Mouse (Mus musculus) MEL (cell line): ENCODE measurements around the gene Cc2d2b.

Experiments used
- CTCF ChIP-seq, 3 experiments: IDR thresholded peaks in 2 of 3; conservative IDR thresholded peaks in 1 of 3; 2 replicates each; pipeline ENCODE4 v1.5.1; 2011 to 2012; ENCODE audit warnings: low read length in 3 of 3, low read depth in 2 of 3, mild to moderate bottlenecking in 2 of 3, improper control_type of control experiment in 1 of 3, inconsistent platforms in 1 of 3, mixed read lengths in 1 of 3, moderate library complexity in 1 of 3; ENCODE audit not compliant: control insufficient read depth in 1 of 3, insufficient read depth in 1 of 3, poor library complexity in 1 of 3, severe bottlenecking in 1 of 3
- GATA1 ChIP-seq: IDR thresholded peaks from 2 replicates; pipeline ENCODE4 v1.6.1; 2011; ENCODE audit warnings: low read depth, low read length, improper control_type of control experiment
- MXI1 ChIP-seq: IDR thresholded peaks from 2 replicates; pipeline ENCODE4 v1.6.1; 2011; ENCODE audit warnings: mild to moderate bottlenecking, low read depth, low read length, improper control_type of control experiment
- SMC3 ChIP-seq: IDR thresholded peaks from 2 replicates; pipeline ENCODE4 v1.6.1; 2011; ENCODE audit warnings: low read depth, low read length, improper control_type of control experiment
- USF2 ChIP-seq, 2 experiments: IDR thresholded peaks; 2 replicates each; pipeline ENCODE4 v1.6.1; 2011 to 2012; ENCODE audit warnings: improper control_type of control experiment in 2 of 2, low read length in 2 of 2, borderline replicate concordance in 1 of 2, inconsistent platforms in 1 of 2, low read depth in 1 of 2, mild to moderate bottlenecking in 1 of 2; ENCODE audit not compliant: insufficient read depth in 1 of 2
- ZC3H11A ChIP-seq: IDR thresholded peaks from 2 replicates; pipeline ENCODE4 v1.6.1; 2012; ENCODE audit warnings: low read depth, mild to moderate bottlenecking, inconsistent platforms, low read length, improper control_type of control experiment

GRCm38 (mm10) chr19:40767189-40767588 lies 18.6 kb downstream of the Cc2d2b start:
- no peak for TF ChIP-seq GATA1
- no peak for TF ChIP-seq SMC3
- no peak for TF ChIP-seq CTCF (IDR thresholded peaks at IDR 0.05 in 2 of 3, conservative IDR thresholded peaks at IDR 0.05 in 1 of 3; ENCODE audit: control insufficient read depth in 1 of 3, insufficient read depth in 1 of 3, low read depth in 2 of 3, low read length in 3 of 3, poor library complexity in 1 of 3, severe bottlenecking in 1 of 3)
- no peak for TF ChIP-seq USF2 (IDR thresholded peaks at IDR 0.05; ENCODE audit: borderline replicate concordance in 1 of 2, insufficient read depth in 1 of 2, low read depth in 1 of 2, low read length in 2 of 2)
- TF ChIP-seq MXI1 = no peak
- no peak for TF ChIP-seq ZC3H11A
